Comparison of ENCODE assay signal across 23 mouse cellular contexts in the genomic region with DNA sequence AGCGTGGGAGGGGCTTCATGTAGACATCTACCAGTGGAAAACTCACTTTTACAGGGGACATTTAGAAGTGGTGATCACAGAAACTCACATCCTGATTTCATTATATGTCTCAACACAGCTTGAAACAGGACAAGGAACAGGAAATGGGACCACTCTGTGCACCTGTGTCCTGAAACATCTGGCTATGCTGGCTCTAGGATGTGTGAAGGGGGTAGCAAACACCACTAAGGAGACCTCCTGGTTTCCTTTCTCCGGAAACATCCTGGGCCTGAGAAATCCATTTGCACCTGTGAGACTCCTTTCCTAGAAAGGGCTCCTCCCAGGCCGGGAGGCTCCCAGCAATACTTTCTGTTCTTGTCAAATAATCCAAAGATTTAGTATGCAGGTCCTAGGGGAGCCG.
DNase-seq lines count a peak whose midpoint lies in the region; ATAC-seq and TF ChIP-seq lines count a peak whose summit lies in the region.
"Had no signal": no experiment of that assay in that cellular context is flagged by ENCODE, and none has a peak within 500 bp of the region (broad histone marks: within the 10 kb centered on the region; RNA-seq: fewer than 3 reads in every experiment).

No protein-coding gene starts in this region.

- DNase-seq in forebrain, embryonic 11.5 days (ENCODE audit: low spot score): peak; percentile 6
- DNase-seq in ZHBTc4 (ENCODE audit: low read depth, low spot score): peak; percentile 28
- no peak for DNase-seq in limb, embryonic 14.5 days (ENCODE audit: low spot score)
- DNase-seq in c-Kit-positive CD71-positive TER-119-positive erythroid progenitor cells, embryonic 14.5 days (ENCODE audit: low spot score): no peak
- DNase-seq in thymus, adult 2 months: no peak
- DNase-seq: adrenal gland, postnatal 25 days; B cell, adult 2 months; cerebellum, adult 18-20 months; cerebellum, adult 8-10 months; cerebellum, adult 9-11 months; cerebellum, postnatal 36 days; embryo, embryonic 11 days had no signal

- no peaks in the 10 kb centered on the region for H3K4me1 ChIP-seq in forebrain, embryonic 11.5 days (replicated peaks; ENCODE audit: control insufficient read depth, insufficient read depth, low read length)
- no peaks in the 10 kb centered on the region for H3K4me1 ChIP-seq in forebrain, embryonic 12.5 days
- peaks cover 34% of the 10 kb centered on the region for H3K4me1 ChIP-seq in limb, embryonic 12.5 days (replicated peaks)
- peaks cover 6% of the 10 kb centered on the region; the same call in 1 of the 2 replicates for H3K4me1 ChIP-seq in limb, embryonic 14.5 days (ENCODE audit: control insufficient read depth, insufficient read depth, low read length)
- no peaks in the 10 kb centered on the region; the same call in 1 of the 2 replicates for H3K4me1 ChIP-seq in thymus, adult 2 months (replicated peaks; ENCODE audit: control insufficient read depth, insufficient read depth, low read length)

- no peak overlapping the region for H3K9ac ChIP-seq in forebrain, embryonic 11.5 days (ENCODE audit: low read length)
- no peak overlapping the region for H3K9ac ChIP-seq in forebrain, embryonic 12.5 days
- no peak overlapping the region for H3K9ac ChIP-seq in limb, embryonic 12.5 days (replicated peaks)
- no peak overlapping the region for H3K9ac ChIP-seq in limb, embryonic 14.5 days (ENCODE audit: low read depth, low read length, severe bottlenecking)
- H3K9ac ChIP-seq: embryonic facial prominence, embryonic 13.5 days; embryonic facial prominence, embryonic 15.5 days had no signal

- H3K27me3 ChIP-seq in forebrain, embryonic 11.5 days (ENCODE audit: control insufficient read depth, insufficient read depth, low read length): no peaks in the 10 kb centered on the region
- peaks cover 10% of the 10 kb centered on the region; the same call in 1 of the 2 replicates for H3K27me3 ChIP-seq in forebrain, embryonic 12.5 days
- H3K27me3 ChIP-seq in limb, embryonic 12.5 days: no peaks in the 10 kb centered on the region
- H3K27me3 ChIP-seq in limb, embryonic 14.5 days (ENCODE audit: control insufficient read depth, insufficient read depth, low read length): no peaks in the 10 kb centered on the region
- H3K27me3 ChIP-seq in thymus, adult 2 months (ENCODE audit: control insufficient read depth, insufficient read depth, low read length): no peaks in the 10 kb centered on the region
- H3K27me3 ChIP-seq: embryonic facial prominence, embryonic 13.5 days; embryonic facial prominence, embryonic 15.5 days; Patski had no signal

- 85% methylated on average over 4 of the region's 4 CpGs for WGBS in forebrain, embryonic 11.5 days
- WGBS in forebrain, embryonic 12.5 days: 90% methylated on average over 4 of the region's 4 CpGs
- WGBS in limb, embryonic 12.5 days: 58% methylated on average over 4 of the region's 4 CpGs
- 48% methylated on average over 4 of the region's 4 CpGs for WGBS in limb, embryonic 14.5 days
- WGBS in thymus, adult 2 months: 84% methylated on average over 4 of the region's 4 CpGs

- no peaks in the 10 kb centered on the region for H3K36me3 ChIP-seq in forebrain, embryonic 11.5 days (ENCODE audit: control insufficient read depth, insufficient read depth, low read length)
- H3K36me3 ChIP-seq in forebrain, embryonic 12.5 days (replicated peaks): no peaks in the 10 kb centered on the region
- no peaks in the 10 kb centered on the region for H3K36me3 ChIP-seq in limb, embryonic 12.5 days
- H3K36me3 ChIP-seq in limb, embryonic 14.5 days (ENCODE audit: control insufficient read depth, insufficient read depth, low read length): no peaks in the 10 kb centered on the region
- H3K36me3 ChIP-seq in thymus, adult 2 months (ENCODE audit: control insufficient read depth, insufficient read depth, low read length): no peaks in the 10 kb centered on the region
- H3K36me3 ChIP-seq: embryonic facial prominence, embryonic 13.5 days; embryonic facial prominence, embryonic 15.5 days; forebrain, embryonic 10.5 days; G1E had no signal

- no peak for TF ChIP-seq CTCF in thymus, adult 2 months (IDR thresholded peaks at IDR 0.05; ENCODE audit: borderline replicate concordance, control insufficient read depth, extremely low read depth, insufficient read depth, low read length, poor library complexity)

- no peak for TF ChIP-seq POLR2A in limb, embryonic 14.5 days (IDR thresholded peaks at IDR 0.05; ENCODE audit: borderline replicate concordance, extremely low read depth, insufficient read depth, insufficient read length)
- no peak for TF ChIP-seq POLR2A in thymus, adult 2 months (IDR thresholded peaks at IDR 0.05; ENCODE audit: control insufficient read depth, extremely low read depth, insufficient read depth, low read length, poor library complexity)

- ATAC-seq in forebrain, embryonic 11.5 days (replicated peaks; ENCODE audit: low FRiP score): no peak
- ATAC-seq in forebrain, embryonic 12.5 days (ENCODE audit: low FRiP score): no peak
- peak; percentile 58; the same call in 1 of the 2 replicates for ATAC-seq in limb, embryonic 12.5 days (ENCODE audit: insufficient number of reproducible peaks, insufficient read depth, low FRiP score, low TSS enrichment, low read depth)
- peak; percentile 84 for ATAC-seq in limb, embryonic 14.5 days (ENCODE audit: low FRiP score, low read depth)
- ATAC-seq: CD4-positive, CD25-positive, alpha-beta regulatory T cell, adult 4 months; forebrain, embryonic 14.5 days; forebrain, embryonic 16.5 days; Patski had no signal

- H3K4me2 ChIP-seq in forebrain, embryonic 11.5 days (ENCODE audit: low read depth, low read length, severe bottlenecking): no peak overlapping the region
- H3K4me2 ChIP-seq in forebrain, embryonic 12.5 days: no peak overlapping the region
- H3K4me2 ChIP-seq in limb, embryonic 12.5 days: no peak overlapping the region
- H3K4me2 ChIP-seq in limb, embryonic 14.5 days (replicated peaks; ENCODE audit: low read depth, low read length, severe bottlenecking): no peak overlapping the region
- H3K4me2 ChIP-seq: embryonic facial prominence, embryonic 13.5 days; embryonic facial prominence, embryonic 15.5 days had no signal

- H3K4me3 ChIP-seq in forebrain, embryonic 11.5 days (ENCODE audit: low read depth, low read length): no peak overlapping the region
- no peak overlapping the region for H3K4me3 ChIP-seq in forebrain, embryonic 12.5 days (replicated peaks)
- H3K4me3 ChIP-seq in limb, embryonic 12.5 days (replicated peaks): no peak overlapping the region
- H3K4me3 ChIP-seq in limb, embryonic 14.5 days (replicated peaks; ENCODE audit: low read length): no peak overlapping the region
- H3K4me3 ChIP-seq in thymus, adult 2 months (ENCODE audit: control insufficient read depth, insufficient read depth, low read length): no peak overlapping the region
- H3K4me3 ChIP-seq: embryonic facial prominence, embryonic 13.5 days; embryonic facial prominence, embryonic 15.5 days; erythroblast, embryonic 14.5 days; forebrain, embryonic 10.5 days had no signal

- no peak overlapping the region for H3K27ac ChIP-seq in forebrain, embryonic 11.5 days (ENCODE audit: low read depth, low read length)
- H3K27ac ChIP-seq in forebrain, embryonic 12.5 days: no peak overlapping the region
- H3K27ac ChIP-seq in limb, embryonic 12.5 days: no peak overlapping the region
- H3K27ac ChIP-seq in limb, embryonic 14.5 days (replicated peaks; ENCODE audit: low read depth, low read length): no peak overlapping the region
- no peak overlapping the region for H3K27ac ChIP-seq in thymus, adult 2 months (ENCODE audit: control insufficient read depth, insufficient read depth, low read length)
- H3K27ac ChIP-seq: embryonic facial prominence, embryonic 13.5 days; embryonic facial prominence, embryonic 15.5 days; forebrain, embryonic 10.5 days had no signal

- H3K9me3 ChIP-seq in forebrain, embryonic 11.5 days (ENCODE audit: control insufficient read depth, low read length): peaks cover 5% of the 10 kb centered on the region
- 0 out of 2 replicates have a peak, but pooled peaks cover 7% of the 10 kb centered on the region for H3K9me3 ChIP-seq in forebrain, embryonic 12.5 days
- H3K9me3 ChIP-seq in limb, embryonic 12.5 days: peaks cover 4% of the 10 kb centered on the region; the same call in 1 of the 2 replicates
- no peaks in the 10 kb centered on the region for H3K9me3 ChIP-seq in limb, embryonic 14.5 days (ENCODE audit: control insufficient read depth, low read length)
- H3K9me3 ChIP-seq: embryonic facial prominence, embryonic 13.5 days; embryonic facial prominence, embryonic 15.5 days had no signal

Comparison
In these comparisons a context has a peak if more than half of its experiments do, and no peak if none do; other contexts are left out.
1. ATAC-seq: peak in limb, embryonic 12.5 days (single experiment) and limb, embryonic 14.5 days (single experiment); none in forebrain, embryonic 11.5 days (single experiment) and forebrain, embryonic 12.5 days (single experiment).
2. DNase-seq: peak in forebrain, embryonic 11.5 days (single experiment) and ZHBTc4 (single experiment); none in limb, embryonic 14.5 days (single experiment), c-Kit-positive CD71-positive TER-119-positive erythroid progenitor cells, embryonic 14.5 days (single experiment) and thymus, adult 2 months (single experiment).